Mouse (Mus musculus): ENCODE results near the gene Synpo2. TPM values are rescaled to one million over a fixed set of nuclear protein-coding genes. Genes with fewer than 3 reads are reported as not detected.

Gene Synpo2
- polyA plus RNA-seq, 1 experiment from 2014 or later: 2.2 TPM

DNA sequence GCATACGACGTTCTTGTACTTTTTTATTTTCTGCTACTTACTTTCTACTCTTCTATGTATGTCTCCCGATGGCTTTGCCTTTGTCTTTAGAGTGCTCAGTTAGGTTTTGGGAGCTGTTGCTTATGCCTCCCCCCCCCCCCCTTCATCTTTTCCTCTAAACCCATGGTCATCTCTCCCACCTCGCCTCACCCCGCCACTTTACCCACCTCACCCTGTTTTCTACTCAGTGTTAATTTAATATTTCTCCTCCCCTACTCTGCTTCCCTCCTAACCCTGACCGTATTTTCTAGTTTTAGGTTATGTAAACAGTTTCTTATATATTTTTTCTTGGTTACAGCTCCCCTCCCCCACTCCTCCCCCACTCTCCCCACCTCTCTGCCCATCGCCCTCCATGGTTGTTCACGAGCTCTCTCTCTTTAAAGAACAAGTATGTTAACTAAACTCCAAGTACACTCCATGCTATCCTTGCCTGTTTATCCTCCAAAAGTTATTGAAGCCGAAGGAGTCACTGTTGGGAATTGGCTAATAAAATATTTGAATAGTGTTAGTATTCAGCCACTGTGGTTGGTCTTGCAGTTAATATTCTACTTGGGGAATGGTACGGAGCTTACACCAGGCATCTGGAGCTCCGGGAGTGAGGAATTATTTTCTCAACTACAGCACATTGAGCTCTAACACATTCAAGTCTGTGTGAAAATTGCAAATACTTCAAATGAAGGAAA is 142.1 kb downstream of the Synpo2 start:
- peak overlapping the region; percentile 69 for H3K27ac ChIP-seq (ENCODE audit: low read length)
- no peaks in the 10 kb centered on the region for H3K9me3 ChIP-seq (ENCODE audit: low read length)
- peak overlapping the region; percentile 5; the same call in 1 of the 2 replicates for H3K4me3 ChIP-seq (ENCODE audit: low read depth, low read length)
- TF ChIP-seq CTCF (IDR thresholded peaks at IDR 0.05) (no peak), EP300 (IDR thresholded peaks at IDR 0.05) (no peak)
- no peak overlapping the region for H3K9ac ChIP-seq (replicated peaks; ENCODE audit: low read depth)
- WGBS: 37% methylated on average over 11 of the region's 11 CpGs
- no peaks in the 10 kb centered on the region for H3K36me3 ChIP-seq (ENCODE audit: insufficient read depth, low read length)
- DNase-seq (ENCODE audit: low spot score) (peak; percentile 52), ATAC-seq (peak; percentile 49)
- peak overlapping the region; percentile 36 for H3K4me2 ChIP-seq (replicated peaks; ENCODE audit: low read depth, low read length)
- H3K4me1 ChIP-seq (ENCODE audit: insufficient read depth, low read depth, low read length): peaks cover 15% of the 10 kb centered on the region; the same call in 1 of the 2 replicates
- H3K27me3 ChIP-seq (replicated peaks; ENCODE audit: insufficient read depth, low read length): no peaks in the 10 kb centered on the region

DNA sequence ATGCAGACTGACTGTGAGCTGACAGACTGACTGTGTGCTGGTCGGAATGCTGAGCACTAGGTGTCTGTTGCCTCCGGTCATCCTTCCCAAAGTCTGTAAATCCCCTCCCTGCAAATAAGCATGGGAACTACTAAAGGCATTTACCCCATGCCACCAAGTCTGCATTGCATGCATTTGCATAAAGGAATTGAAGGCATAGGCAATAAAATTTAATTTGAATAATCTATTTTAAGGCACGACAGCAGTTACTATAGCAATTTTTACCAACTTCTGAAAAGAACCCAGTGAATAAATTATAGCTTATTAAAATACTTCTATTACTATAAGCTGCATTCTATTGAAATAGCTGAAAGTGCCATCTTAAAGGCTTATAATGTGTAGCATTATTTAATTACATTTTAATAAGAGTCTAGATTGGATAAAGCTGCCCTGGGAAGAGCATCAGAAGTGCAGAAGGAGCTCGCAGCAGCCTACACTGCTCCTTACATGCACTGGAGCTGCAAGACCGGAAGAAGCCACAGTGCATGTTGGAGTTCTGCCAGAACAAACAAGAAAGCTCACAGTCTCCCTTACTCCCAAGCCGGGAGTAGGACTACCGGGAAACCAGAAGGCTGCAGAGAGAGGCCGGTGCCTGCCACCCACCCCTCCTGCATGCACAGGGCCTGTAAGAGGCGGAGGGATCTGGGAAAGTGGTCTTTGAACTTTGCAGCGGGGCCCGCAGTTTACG is 142.9 kb downstream of the Synpo2 start:
- H3K4me1 ChIP-seq (ENCODE audit: insufficient read depth, low read depth, low read length): peaks cover 15% of the 10 kb centered on the region; the same call in 1 of the 2 replicates
- peak overlapping the region; percentile 69 for H3K27ac ChIP-seq (ENCODE audit: low read length)
- ATAC-seq (peak; percentile 53), DNase-seq (ENCODE audit: low spot score) (peak; percentile 37)
- H3K9me3 ChIP-seq (ENCODE audit: low read length): no peaks in the 10 kb centered on the region
- H3K9ac ChIP-seq (replicated peaks; ENCODE audit: low read depth): no peak overlapping the region
- TF ChIP-seq EP300 (IDR thresholded peaks at IDR 0.05) (no peak), CTCF (IDR thresholded peaks at IDR 0.05) (no peak)
- H3K27me3 ChIP-seq (replicated peaks; ENCODE audit: insufficient read depth, low read length): no peaks in the 10 kb centered on the region
- H3K36me3 ChIP-seq (ENCODE audit: insufficient read depth, low read length): no peaks in the 10 kb centered on the region
- 24% methylated on average over 12 of the region's 12 CpGs for WGBS
- H3K4me2 ChIP-seq (replicated peaks; ENCODE audit: low read depth, low read length): peak overlapping the region; percentile 36
- peak overlapping the region; percentile 5; the same call in 1 of the 2 replicates for H3K4me3 ChIP-seq (ENCODE audit: low read depth, low read length)

DNA sequence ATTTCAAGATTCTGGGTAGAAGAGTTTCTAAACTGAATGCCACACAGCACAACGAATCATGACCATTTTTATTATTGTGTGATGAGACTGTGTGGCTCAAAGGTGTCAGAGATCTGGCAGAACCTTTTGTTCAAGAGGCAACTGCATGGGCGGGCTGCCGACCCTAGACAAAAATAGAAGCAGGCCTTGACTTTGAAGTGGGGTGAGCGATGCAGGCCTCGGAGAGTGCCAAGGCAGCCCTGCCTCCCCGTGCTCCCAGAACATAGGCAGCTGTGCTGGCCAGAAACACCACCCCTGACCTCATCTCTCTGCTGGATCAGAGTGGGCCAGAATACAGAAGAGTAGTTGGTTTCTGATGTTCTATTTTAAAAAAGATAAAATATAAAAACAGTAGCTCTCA is 143.5 kb downstream of the Synpo2 start:
- H3K36me3 ChIP-seq (ENCODE audit: insufficient read depth, low read length): no peaks in the 10 kb centered on the region
- ATAC-seq: peak; percentile 89
- WGBS: 15% methylated on average over 6 of the region's 6 CpGs
- peak; percentile 69 for DNase-seq (ENCODE audit: low spot score)
- TF ChIP-seq CTCF (IDR thresholded peaks at IDR 0.05) (no peak), EP300 (IDR thresholded peaks at IDR 0.05) (peak; percentile 36; the same call in 1 of the 2 replicates)
- H3K27ac ChIP-seq (ENCODE audit: low read length): peak overlapping the region; percentile 40
- H3K4me1 ChIP-seq (ENCODE audit: insufficient read depth, low read depth, low read length): peaks cover 15% of the 10 kb centered on the region; the same call in 1 of the 2 replicates
- H3K27me3 ChIP-seq (replicated peaks; ENCODE audit: insufficient read depth, low read length): no peaks in the 10 kb centered on the region
- H3K4me3 ChIP-seq (ENCODE audit: low read depth, low read length): no peak overlapping the region
- H3K9ac ChIP-seq (replicated peaks; ENCODE audit: low read depth): no peak overlapping the region
- no peaks in the 10 kb centered on the region for H3K9me3 ChIP-seq (ENCODE audit: low read length)
- no peak overlapping the region for H3K4me2 ChIP-seq (replicated peaks; ENCODE audit: low read depth, low read length)

DNA sequence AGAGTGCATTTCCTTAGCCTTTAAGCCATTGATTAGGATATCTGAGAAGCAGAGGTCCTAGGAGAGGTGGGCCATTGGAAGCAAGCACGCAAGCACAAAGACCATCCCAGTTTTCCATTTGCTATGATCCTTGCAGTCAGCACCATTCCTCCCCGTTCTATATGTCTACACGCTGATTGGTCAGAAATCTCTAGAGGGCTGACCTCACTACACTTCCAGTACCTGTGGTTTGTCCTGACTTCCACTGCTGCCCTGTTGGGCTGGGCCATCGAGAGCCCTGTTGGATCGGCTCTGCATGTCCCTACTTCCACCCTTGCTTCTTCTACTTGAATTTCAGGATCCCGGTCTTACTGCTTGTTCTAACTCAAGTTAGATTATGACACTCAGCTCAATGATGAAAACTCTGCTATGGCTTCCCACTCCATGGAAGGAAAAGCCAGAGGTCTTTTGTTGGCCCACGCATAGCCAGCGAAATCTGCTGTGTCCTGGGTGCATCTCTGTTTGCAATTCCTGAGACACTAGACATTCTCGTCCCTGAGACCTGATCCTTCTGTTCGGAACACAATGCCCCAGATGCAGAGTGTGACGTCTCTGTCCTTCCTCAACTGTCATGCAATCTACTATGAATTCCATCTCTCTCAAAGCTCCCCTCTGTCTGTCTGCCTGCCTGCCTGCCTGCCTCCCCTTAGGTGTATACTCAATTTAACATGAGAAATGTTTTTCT is 146.5 kb downstream of the Synpo2 start:
- Histone ChIP-seq H3K4me2 (replicated peaks; ENCODE audit: low read depth, low read length) (no peak overlapping the region), H3K9me3 (ENCODE audit: low read length) (no peaks in the 10 kb centered on the region), H3K27me3 (replicated peaks; ENCODE audit: insufficient read depth, low read length) (no peaks in the 10 kb centered on the region), H3K36me3 (ENCODE audit: insufficient read depth, low read length) (no peaks in the 10 kb centered on the region), H3K4me3 (ENCODE audit: low read depth, low read length) (no peak overlapping the region), H3K27ac (ENCODE audit: low read length) (no peak overlapping the region), H3K4me1 (ENCODE audit: insufficient read depth, low read depth, low read length) (peaks cover 15% of the 10 kb centered on the region; the same call in 1 of the 2 replicates), H3K9ac (replicated peaks; ENCODE audit: low read depth) (no peak overlapping the region)
- no peak for DNase-seq (ENCODE audit: low spot score)
- ATAC-seq: no peak
- TF ChIP-seq CTCF (IDR thresholded peaks at IDR 0.05): no peak
- no peak for TF ChIP-seq EP300 (IDR thresholded peaks at IDR 0.05)
- 80% methylated on average over 11 of the region's 11 CpGs for WGBS

DNA sequence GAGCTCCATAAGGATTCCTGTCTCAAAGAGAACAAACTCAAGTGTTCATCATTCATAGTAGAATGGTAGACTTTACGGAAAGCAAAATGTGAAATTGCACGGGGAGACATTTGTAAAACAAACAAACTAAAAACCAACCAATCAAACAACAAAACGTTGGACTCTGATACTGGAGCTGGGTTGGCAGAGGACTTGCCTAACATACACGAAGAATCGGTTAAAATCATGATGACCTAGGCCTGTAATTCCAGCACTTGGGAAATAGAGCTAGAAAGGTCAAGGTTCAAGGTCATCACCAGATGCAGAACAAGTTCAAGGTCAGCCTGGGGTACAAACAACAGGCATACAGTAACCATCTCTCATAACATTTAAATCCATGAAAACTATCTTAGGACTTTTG is 147.7 kb downstream of the Synpo2 start:
- no peak overlapping the region for H3K4me3 ChIP-seq (ENCODE audit: low read depth, low read length)
- H3K36me3 ChIP-seq (ENCODE audit: insufficient read depth, low read length): no peaks in the 10 kb centered on the region
- H3K4me2 ChIP-seq (replicated peaks; ENCODE audit: low read depth, low read length): no peak overlapping the region
- TF ChIP-seq EP300 (IDR thresholded peaks at IDR 0.05) (no peak), CTCF (IDR thresholded peaks at IDR 0.05) (no peak)
- H3K9me3 ChIP-seq (ENCODE audit: low read length): no peaks in the 10 kb centered on the region
- H3K27me3 ChIP-seq (replicated peaks; ENCODE audit: insufficient read depth, low read length): no peaks in the 10 kb centered on the region
- 78% methylated on average over 5 of the region's 5 CpGs for WGBS
- no peak overlapping the region for H3K9ac ChIP-seq (replicated peaks; ENCODE audit: low read depth)
- DNase-seq (ENCODE audit: low spot score) (no peak), ATAC-seq (no peak)
- peaks cover 8% of the 10 kb centered on the region; the same call in 1 of the 2 replicates for H3K4me1 ChIP-seq (ENCODE audit: insufficient read depth, low read depth, low read length)
- H3K27ac ChIP-seq (ENCODE audit: low read length): no peak overlapping the region

Data from lung, postnatal 0 days (tissue).